ENCODE assay signal across 20 mouse cellular contexts in the genomic region with DNA sequence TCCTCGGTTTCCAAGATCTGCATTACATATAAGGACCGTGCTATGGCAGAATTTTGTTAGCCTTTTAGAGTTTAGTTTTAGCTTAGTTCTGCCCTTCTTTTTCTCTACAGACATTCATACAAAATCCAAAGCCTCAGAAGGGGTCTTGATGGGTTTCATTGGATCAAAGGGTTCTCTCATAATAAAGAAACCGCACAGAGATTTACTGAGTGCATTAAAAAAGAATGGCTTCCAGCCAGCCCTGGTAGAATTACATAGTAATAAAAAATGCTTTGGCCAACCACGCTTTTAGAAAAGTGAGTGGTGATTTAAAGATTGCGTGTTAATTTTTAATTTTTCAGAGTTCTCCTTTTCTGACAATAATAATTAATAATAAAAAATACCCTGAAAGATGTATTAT.
DNase-seq lines count a peak whose midpoint lies in the region; ATAC-seq lines count a peak whose summit lies in the region.
"Had no signal": no experiment of that assay in that cellular context is flagged by ENCODE, and none has a peak within 500 bp of the region (broad histone marks: within the 10 kb centered on the region; RNA-seq: fewer than 3 reads in every experiment).

No protein-coding gene starts in this region.

- WGBS in limb, embryonic 13.5 days = 26% methylated on average over 5 of the region's 5 CpGs
- WGBS in limb, embryonic 10.5 days = 86% methylated on average over 5 of the region's 5 CpGs
- 41% methylated on average over 5 of the region's 5 CpGs for WGBS in midbrain, embryonic 16.5 days
- 89% methylated on average over 5 of the region's 5 CpGs for WGBS in midbrain, embryonic 10.5 days
- WGBS in embryonic facial prominence, embryonic 13.5 days = 36% methylated on average over 5 of the region's 5 CpGs
- WGBS in embryonic facial prominence, embryonic 15.5 days = 31% methylated on average over 5 of the region's 5 CpGs

- H3K9ac ChIP-seq in limb, embryonic 13.5 days = no peak overlapping the region
- no peak overlapping the region for H3K9ac ChIP-seq in midbrain, embryonic 16.5 days (ENCODE audit: low read depth, low read length)
- no peak overlapping the region for H3K9ac ChIP-seq in embryonic facial prominence, embryonic 13.5 days
- H3K9ac ChIP-seq in embryonic facial prominence, embryonic 15.5 days = no peak overlapping the region
- H3K9ac ChIP-seq: forebrain, embryonic 15.5 days; heart, embryonic 13.5 days; hindbrain, embryonic 15.5 days had no signal

- peak overlapping the region; percentile 16; the same call in 1 of the 2 replicates for H3K27ac ChIP-seq in limb, embryonic 13.5 days
- H3K27ac ChIP-seq in limb, embryonic 10.5 days = no peak overlapping the region
- H3K27ac ChIP-seq in midbrain, embryonic 16.5 days (ENCODE audit: low read length) = peak overlapping the region; percentile 67
- H3K27ac ChIP-seq in midbrain, embryonic 10.5 days (replicated peaks) = no peak overlapping the region
- 0 out of 2 replicates have a peak overlapping the region, but pooled peaks have one; percentile 41 for H3K27ac ChIP-seq in embryonic facial prominence, embryonic 13.5 days
- H3K27ac ChIP-seq in embryonic facial prominence, embryonic 15.5 days (replicated peaks) = 0 out of 2 replicates have a peak overlapping the region, but pooled peaks have one; percentile 28
- H3K27ac ChIP-seq: forebrain, embryonic 15.5 days; heart, embryonic 13.5 days; hindbrain, embryonic 15.5 days had no signal

- H3K4me3 ChIP-seq in limb, embryonic 13.5 days = no peak overlapping the region
- no peak overlapping the region for H3K4me3 ChIP-seq in limb, embryonic 10.5 days
- no peak overlapping the region for H3K4me3 ChIP-seq in midbrain, embryonic 16.5 days (ENCODE audit: low read depth, low read length)
- H3K4me3 ChIP-seq in midbrain, embryonic 10.5 days = no peak overlapping the region
- H3K4me3 ChIP-seq in embryonic facial prominence, embryonic 13.5 days = no peak overlapping the region
- no peak overlapping the region for H3K4me3 ChIP-seq in embryonic facial prominence, embryonic 15.5 days (replicated peaks)
- H3K4me3 ChIP-seq: forebrain, embryonic 15.5 days; heart, embryonic 13.5 days; hindbrain, embryonic 15.5 days had no signal

- H3K4me2 ChIP-seq in limb, embryonic 13.5 days (replicated peaks) = peak overlapping the region; percentile 30
- 0 out of 2 replicates have a peak overlapping the region, but pooled peaks have one; percentile 5 for H3K4me2 ChIP-seq in midbrain, embryonic 16.5 days (ENCODE audit: low read length)
- H3K4me2 ChIP-seq in embryonic facial prominence, embryonic 13.5 days = peak overlapping the region; percentile 30
- no peak overlapping the region for H3K4me2 ChIP-seq in embryonic facial prominence, embryonic 15.5 days (replicated peaks)
- H3K4me2 ChIP-seq: forebrain, embryonic 15.5 days; heart, embryonic 13.5 days; hindbrain, embryonic 15.5 days had no signal

- peaks cover 17% of the 10 kb centered on the region for H3K4me1 ChIP-seq in limb, embryonic 13.5 days
- peaks cover 5% of the 10 kb centered on the region; the same call in 1 of the 2 replicates for H3K4me1 ChIP-seq in limb, embryonic 10.5 days
- peaks cover 19% of the 10 kb centered on the region for H3K4me1 ChIP-seq in midbrain, embryonic 16.5 days (ENCODE audit: control insufficient read depth, insufficient read depth, low read length)
- peaks cover 8% of the 10 kb centered on the region for H3K4me1 ChIP-seq in midbrain, embryonic 10.5 days
- H3K4me1 ChIP-seq in embryonic facial prominence, embryonic 13.5 days = peaks cover 11% of the 10 kb centered on the region
- H3K4me1 ChIP-seq in embryonic facial prominence, embryonic 15.5 days = peaks cover 11% of the 10 kb centered on the region; the same call in 1 of the 2 replicates
- H3K4me1 ChIP-seq: heart, embryonic 13.5 days had no signal

- H3K9me3 ChIP-seq in limb, embryonic 13.5 days = peaks cover 5% of the 10 kb centered on the region; the same call in 1 of the 2 replicates
- H3K9me3 ChIP-seq in limb, embryonic 10.5 days (replicated peaks) = no peaks in the 10 kb centered on the region
- no peaks in the 10 kb centered on the region for H3K9me3 ChIP-seq in midbrain, embryonic 16.5 days (replicated peaks; ENCODE audit: control insufficient read depth, low read length, poor library complexity, severe bottlenecking)
- H3K9me3 ChIP-seq in midbrain, embryonic 10.5 days (replicated peaks) = peaks cover 7% of the 10 kb centered on the region
- H3K9me3 ChIP-seq in embryonic facial prominence, embryonic 13.5 days = peaks cover 5% of the 10 kb centered on the region; the same call in 1 of the 2 replicates
- no peaks in the 10 kb centered on the region for H3K9me3 ChIP-seq in embryonic facial prominence, embryonic 15.5 days (replicated peaks)
- H3K9me3 ChIP-seq: forebrain, embryonic 15.5 days; hindbrain, embryonic 15.5 days had no signal

- DNase-seq in limb, embryonic 10.5 days (ENCODE audit: low spot score) = no peak
- no peak for DNase-seq in midbrain, embryonic 10.5 days (ENCODE audit: low spot score)
- DNase-seq: adrenal gland, adult 8-10 months; adrenal gland, postnatal 36 days; cerebellum, adult 11 months; cerebellum, adult 8-10 months; cerebellum, postnatal 14 days; embryo, embryonic 11 days; gastrocnemius, postnatal 36 days; heart, postnatal 36 days had no signal

- H3K36me3 ChIP-seq in limb, embryonic 13.5 days = no peaks in the 10 kb centered on the region
- H3K36me3 ChIP-seq in limb, embryonic 10.5 days = no peaks in the 10 kb centered on the region
- H3K36me3 ChIP-seq in midbrain, embryonic 16.5 days (ENCODE audit: control insufficient read depth, insufficient read depth, low read length) = no peaks in the 10 kb centered on the region
- no peaks in the 10 kb centered on the region for H3K36me3 ChIP-seq in midbrain, embryonic 10.5 days
- H3K36me3 ChIP-seq in embryonic facial prominence, embryonic 13.5 days = no peaks in the 10 kb centered on the region
- no peaks in the 10 kb centered on the region for H3K36me3 ChIP-seq in embryonic facial prominence, embryonic 15.5 days
- H3K36me3 ChIP-seq: forebrain, embryonic 15.5 days; G1E; heart, embryonic 13.5 days; hindbrain, embryonic 15.5 days had no signal

- no peaks in the 10 kb centered on the region for H3K27me3 ChIP-seq in limb, embryonic 13.5 days
- no peaks in the 10 kb centered on the region for H3K27me3 ChIP-seq in limb, embryonic 10.5 days (ENCODE audit: low read depth, poor library complexity, severe bottlenecking)
- no peaks in the 10 kb centered on the region for H3K27me3 ChIP-seq in midbrain, embryonic 16.5 days (ENCODE audit: control insufficient read depth, insufficient read depth, low read depth, low read length)
- H3K27me3 ChIP-seq in midbrain, embryonic 10.5 days (ENCODE audit: low read depth, poor library complexity, severe bottlenecking) = no peaks in the 10 kb centered on the region
- no peaks in the 10 kb centered on the region for H3K27me3 ChIP-seq in embryonic facial prominence, embryonic 13.5 days
- no peaks in the 10 kb centered on the region for H3K27me3 ChIP-seq in embryonic facial prominence, embryonic 15.5 days
- H3K27me3 ChIP-seq: forebrain, embryonic 15.5 days; heart, embryonic 13.5 days; hindbrain, embryonic 15.5 days had no signal

- peak; percentile 8; the same call in 1 of the 2 replicates for ATAC-seq in limb, embryonic 13.5 days (ENCODE audit: low FRiP score, low read depth)
- ATAC-seq in midbrain, embryonic 16.5 days = no peak
- no peak for ATAC-seq in embryonic facial prominence, embryonic 13.5 days (ENCODE audit: insufficient number of reproducible peaks, insufficient read depth, low FRiP score, low TSS enrichment, low read depth)
- ATAC-seq in embryonic facial prominence, embryonic 15.5 days (ENCODE audit: insufficient number of reproducible peaks, low FRiP score, low TSS enrichment, low read depth) = no peak
- no peak for ATAC-seq in monocyte, adult 5-6 weeks (replicated peaks; ENCODE audit: insufficient number of reproducible peaks, low FRiP score, low TSS enrichment, poor library complexity, severe bottlenecking)
- ATAC-seq: CD4-positive, CD25-positive, alpha-beta regulatory T cell, adult 4 months; forebrain, embryonic 15.5 days had no signal

Comparison
In these comparisons a context has a peak if more than half of its experiments do, and no peak if none do; other contexts are left out.
1. H3K27ac ChIP-seq: peak in limb, embryonic 13.5 days (single experiment), midbrain, embryonic 16.5 days (single experiment), embryonic facial prominence, embryonic 13.5 days (single experiment) and embryonic facial prominence, embryonic 15.5 days (single experiment); none in limb, embryonic 10.5 days (single experiment) and midbrain, embryonic 10.5 days (single experiment).